Mouse (Mus musculus) retina, postnatal 7 days (tissue): ENCODE data around the gene Pmm2.
A peak's percentile ranks its signal among the peaks of the same experiment; 100 is the strongest.

Experiments used
- DNase-seq: peaks from one replicate; pipeline ENCODE4 v3.0.0-alpha.2; 2012; ENCODE audit warnings: low read depth, low spot score

The Pmm2 gene

GRCm38 (mm10) chr16:8656256-8656655 is 18.8 kb downstream of the Pmm2 start:
- DNase-seq = no peak

GRCm38 (mm10) chr16:8658349-8658748 is 20.9 kb downstream of the Pmm2 start:
- DNase-seq = no peak

GRCm38 (mm10) chr16:8658764-8659163 is 21.3 kb downstream of the Pmm2 start:
- DNase-seq = no peak

- no peak for DNase-seq
Observed at GRCm38 (mm10) chr16:8663022-8663421, 25.5 kb downstream of the Pmm2 start.

- no peak for DNase-seq
Observed at GRCm38 (mm10) chr16:8663606-8664539, 26.4 kb downstream of the Pmm2 start.

- no peak for DNase-seq
Observed at GRCm38 (mm10) chr16:8665367-8665766, 27.9 kb downstream of the Pmm2 start.

GRCm38 (mm10) chr16:8666452-8666851 is 29.0 kb downstream of the Pmm2 start:
- no peak for DNase-seq

GRCm38 (mm10) chr16:8667261-8667660 is 29.8 kb downstream of the Pmm2 start:
- DNase-seq = no peak

- DNase-seq = no peak
Observed at GRCm38 (mm10) chr16:8667814-8668213, 30.3 kb downstream of the Pmm2 start.

- no peak for DNase-seq
Observed at GRCm38 (mm10) chr16:8668386-8668785, 30.9 kb downstream of the Pmm2 start.

GRCm38 (mm10) chr16:8669432-8669831 is 32.0 kb downstream of the Pmm2 start:
- DNase-seq = no peak

GRCm38 (mm10) chr16:8670041-8671035 is 32.9 kb downstream of the Pmm2 start:
- no peak for DNase-seq

GRCm38 (mm10) chr16:8671551-8672349 is 34.3 kb downstream of the Pmm2 start, which contains the start of gene Carhsp1:
TSS of gene Carhsp1 (minus strand) at chr16:8672155.
- peak; percentile 75 for DNase-seq

GRCm38 (mm10) chr16:8672350-8672687 is 34.8 kb downstream of the Pmm2 start:
- DNase-seq = no peak

- no peak for DNase-seq
Observed at GRCm38 (mm10) chr16:8672811-8673210, 35.3 kb downstream of the Pmm2 start.

- DNase-seq = no peak
Observed at GRCm38 (mm10) chr16:8673343-8673742, 35.9 kb downstream of the Pmm2 start.

GRCm38 (mm10) chr16:8674165-8674564 is 36.7 kb downstream of the Pmm2 start:
- peak; percentile 58 for DNase-seq

GRCm38 (mm10) chr16:8675559-8675958 is 38.1 kb downstream of the Pmm2 start:
- no peak for DNase-seq

- no peak for DNase-seq
Observed at GRCm38 (mm10) chr16:8676228-8676627, 38.8 kb downstream of the Pmm2 start.

GRCm38 (mm10) chr16:8676800-8677199 is 39.3 kb downstream of the Pmm2 start:
- peak; percentile 42 for DNase-seq

- DNase-seq = no peak
Observed at GRCm38 (mm10) chr16:8678035-8678434, 40.6 kb downstream of the Pmm2 start.
